Mouse (Mus musculus) macrophage (primary cell): ENCODE measurements around the gene Snrpf. TPM values are rescaled to one million over a fixed set of nuclear protein-coding genes. Genes with fewer than 3 reads are reported as not detected.

Experiments
- polyA plus RNA-seq: library from polyadenylated mRNA; stranded (reverse); fragments of 250-400 nt; gene quantifications from 3 replicates; pipeline ENCODE4 v1.2.4, GENCODE M21; 2018; ENCODE audit warnings: inconsistent platforms

Gene Snrpf
- polyA plus RNA-seq, 1 experiment from 2014 or later: 40.4 TPM

Other genes starting within 250 kb of the Snrpf start
- 45.6 to 60.4 TPM (median 53.7 TPM) in 3 replicates for gene Lta4h, start 136.3 kb downstream of the Snrpf start, polyA plus RNA-seq
- gene Hal, start 100.9 kb downstream of the Snrpf start, polyA plus RNA-seq: 0.50 to 0.55 TPM (median 0.52 TPM) in 3 replicates
- gene Amdhd1, start 49.7 kb downstream of the Snrpf start, polyA plus RNA-seq: 0.07 to 0.08 TPM in 2 of 3 replicates, not detected in the other
- gene Ccdc38, start 49.1 kb downstream of the Snrpf start, polyA plus RNA-seq: not detected in 3 replicates
- 0.04 to 0.09 TPM in 2 of 3 replicates, not detected in the other for gene Ntn4, start 51.0 kb upstream of the Snrpf start, polyA plus RNA-seq
- gene Usp44, start 241.8 kb upstream of the Snrpf start, polyA plus RNA-seq: 0.08 TPM in 1 of 3 replicates, not detected in the others